In the genomic region with DNA sequence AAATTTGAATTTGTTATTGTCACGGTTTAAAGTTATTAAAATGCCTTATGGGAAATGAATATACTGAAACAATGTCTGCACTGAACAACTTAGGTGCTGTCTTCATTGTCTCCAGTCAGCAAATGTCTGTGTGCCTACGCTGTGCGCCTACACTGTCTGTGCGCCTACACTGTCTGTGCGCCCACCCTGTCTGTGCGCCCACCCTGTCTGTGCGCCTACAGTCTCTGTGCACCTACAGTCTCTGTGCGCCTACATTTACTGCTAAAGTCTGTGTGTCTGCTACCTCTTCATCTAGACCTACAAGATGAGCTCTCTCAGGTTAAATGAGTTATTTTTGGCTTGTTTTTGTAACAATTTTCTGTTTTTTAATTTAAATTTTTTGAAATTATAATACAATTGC, we compare ENCODE assay signal across 30 mouse cellular contexts.
A peak's percentile ranks its signal among the peaks of the same experiment; 100 is the strongest.
DNase-seq lines count a peak whose midpoint lies in the region; ATAC-seq and TF ChIP-seq lines count a peak whose summit lies in the region.
"Had no signal": no experiment of that assay in that cellular context is flagged by ENCODE, and none has a peak within 500 bp of the region (broad histone marks: within the 10 kb centered on the region; RNA-seq: fewer than 3 reads in every experiment).

No protein-coding gene starts in this region.

- H3K9me3 ChIP-seq in forebrain, embryonic 14.5 days (replicated peaks; ENCODE audit: control insufficient read depth, low read length): no peaks in the 10 kb centered on the region
- H3K9me3 ChIP-seq in forebrain, embryonic 12.5 days: no peaks in the 10 kb centered on the region
- H3K9me3 ChIP-seq in midbrain, embryonic 11.5 days (ENCODE audit: control insufficient read depth, low read length): no peaks in the 10 kb centered on the region
- no peaks in the 10 kb centered on the region for H3K9me3 ChIP-seq in midbrain, embryonic 10.5 days (replicated peaks)
- no peaks in the 10 kb centered on the region for H3K9me3 ChIP-seq in forebrain, postnatal 0 days (ENCODE audit: low read length)
- H3K9me3 ChIP-seq: embryonic facial prominence, embryonic 13.5 days; limb, embryonic 10.5 days; limb, embryonic 15.5 days; liver, embryonic 13.5 days; stomach, embryonic 15.5 days had no signal

- H3K4me3 ChIP-seq in forebrain, embryonic 14.5 days (ENCODE audit: low read depth, low read length): no peak overlapping the region
- H3K4me3 ChIP-seq in forebrain, embryonic 12.5 days (replicated peaks): no peak overlapping the region
- no peak overlapping the region for H3K4me3 ChIP-seq in midbrain, embryonic 11.5 days (ENCODE audit: low read depth, low read length)
- no peak overlapping the region for H3K4me3 ChIP-seq in midbrain, embryonic 10.5 days
- no peak overlapping the region for H3K4me3 ChIP-seq in forebrain, postnatal 0 days (ENCODE audit: low read depth, low read length)
- H3K4me3 ChIP-seq: embryonic facial prominence, embryonic 13.5 days; limb, embryonic 10.5 days; limb, embryonic 15.5 days; liver, embryonic 13.5 days; megakaryocyte, embryonic 14.5 days; stomach, embryonic 15.5 days had no signal

- 0 out of 2 replicates have a peak, but pooled peaks have one; percentile 34 for ATAC-seq in forebrain, embryonic 14.5 days
- ATAC-seq in forebrain, embryonic 12.5 days (ENCODE audit: low FRiP score): no peak
- 0 out of 2 replicates have a peak, but pooled peaks have one; percentile 54 for ATAC-seq in midbrain, embryonic 11.5 days (ENCODE audit: low FRiP score)
- peak; percentile 51; the same call in 1 of the 2 replicates for ATAC-seq in forebrain, postnatal 0 days
- ATAC-seq: intestine, postnatal 0 days; lung, postnatal 0 days had no signal

- H3K27me3 ChIP-seq in forebrain, embryonic 14.5 days (replicated peaks; ENCODE audit: control insufficient read depth, insufficient read depth, low read length): no peaks in the 10 kb centered on the region
- H3K27me3 ChIP-seq in forebrain, embryonic 12.5 days: no peaks in the 10 kb centered on the region
- no peaks in the 10 kb centered on the region for H3K27me3 ChIP-seq in midbrain, embryonic 11.5 days (ENCODE audit: control insufficient read depth, insufficient read depth, low read length)
- H3K27me3 ChIP-seq in midbrain, embryonic 10.5 days (ENCODE audit: low read depth, poor library complexity, severe bottlenecking): no peaks in the 10 kb centered on the region
- H3K27me3 ChIP-seq in forebrain, postnatal 0 days (ENCODE audit: insufficient read depth, low read length): no peaks in the 10 kb centered on the region
- H3K27me3 ChIP-seq: embryonic facial prominence, embryonic 13.5 days; limb, embryonic 15.5 days; liver, embryonic 13.5 days; megakaryocyte, embryonic 14.5 days; stomach, embryonic 15.5 days had no signal

- no peak for TF ChIP-seq CTCF in forebrain, postnatal 0 days (IDR thresholded peaks at IDR 0.05; ENCODE audit: low read depth)

- 0 out of 2 replicates have a peak, but pooled peaks cover 3% of the 10 kb centered on the region for H3K36me3 ChIP-seq in forebrain, embryonic 14.5 days (ENCODE audit: control insufficient read depth, insufficient read depth, low read length)
- H3K36me3 ChIP-seq in forebrain, embryonic 12.5 days (replicated peaks): no peaks in the 10 kb centered on the region
- no peaks in the 10 kb centered on the region for H3K36me3 ChIP-seq in midbrain, embryonic 11.5 days (ENCODE audit: control insufficient read depth, insufficient read depth, low read length)
- no peaks in the 10 kb centered on the region for H3K36me3 ChIP-seq in midbrain, embryonic 10.5 days
- peaks cover 13% of the 10 kb centered on the region for H3K36me3 ChIP-seq in forebrain, postnatal 0 days (ENCODE audit: insufficient read depth)
- H3K36me3 ChIP-seq: embryonic facial prominence, embryonic 13.5 days; limb, embryonic 10.5 days; limb, embryonic 15.5 days; liver, embryonic 13.5 days; stomach, embryonic 15.5 days had no signal

- no peaks in the 10 kb centered on the region; the same call in 1 of the 2 replicates for H3K4me1 ChIP-seq in forebrain, embryonic 14.5 days (ENCODE audit: control insufficient read depth, insufficient read depth, low read length)
- H3K4me1 ChIP-seq in forebrain, embryonic 12.5 days: no peaks in the 10 kb centered on the region
- no peaks in the 10 kb centered on the region for H3K4me1 ChIP-seq in midbrain, embryonic 11.5 days (ENCODE audit: control insufficient read depth, insufficient read depth, low read length)
- H3K4me1 ChIP-seq in midbrain, embryonic 10.5 days: no peaks in the 10 kb centered on the region
- H3K4me1 ChIP-seq in forebrain, postnatal 0 days (ENCODE audit: insufficient read depth): no peaks in the 10 kb centered on the region
- H3K4me1 ChIP-seq: embryonic facial prominence, embryonic 13.5 days; limb, embryonic 10.5 days; limb, embryonic 15.5 days; liver, embryonic 13.5 days; megakaryocyte, embryonic 14.5 days; stomach, embryonic 15.5 days had no signal

- WGBS in forebrain, embryonic 14.5 days: 97% methylated on average over 8 of the region's 8 CpGs
- WGBS in forebrain, embryonic 12.5 days: 96% methylated on average over 8 of the region's 8 CpGs
- WGBS in midbrain, embryonic 11.5 days: 94% methylated on average over 8 of the region's 8 CpGs
- WGBS in midbrain, embryonic 10.5 days: 97% methylated on average over 8 of the region's 8 CpGs
- WGBS in forebrain, postnatal 0 days: 98% methylated on average over 8 of the region's 8 CpGs

- DNase-seq in forebrain, embryonic 14.5 days (ENCODE audit: low spot score): no peak
- no peak for DNase-seq in midbrain, embryonic 11.5 days (ENCODE audit: low spot score, missing footprints)
- no peak for DNase-seq in midbrain, embryonic 10.5 days (ENCODE audit: low spot score)
- peak; percentile 34 for DNase-seq in ES-CJ7 (ENCODE audit: low read depth, low spot score)
- no peak for DNase-seq in forebrain, postnatal 0 days
- DNase-seq in gastrocnemius, postnatal 25 days: no peak
- no peak for DNase-seq in thymus, postnatal 4 days
- DNase-seq: adrenal gland, adult 2 months; adrenal gland, postnatal 36 days; cerebellum, adult 18-20 months; cerebellum, postnatal 10 days; gastrocnemius, postnatal 14 days; heart, adult 18-20 months; kidney, adult 9 months; kidney, postnatal 10 days; layer of hippocampus, adult 9-11 months; liver, embryonic 13.5 days; lung, adult 18-20 months; lung, postnatal 4 days; retina, postnatal 1 day; right cerebral cortex, postnatal 25 days had no signal

- no peak overlapping the region for H3K4me2 ChIP-seq in forebrain, embryonic 14.5 days (ENCODE audit: low read length)
- no peak overlapping the region for H3K4me2 ChIP-seq in forebrain, embryonic 12.5 days
- H3K4me2 ChIP-seq in midbrain, embryonic 11.5 days: no peak overlapping the region
- no peak overlapping the region for H3K4me2 ChIP-seq in forebrain, postnatal 0 days (ENCODE audit: low read depth)
- H3K4me2 ChIP-seq: embryonic facial prominence, embryonic 13.5 days; heart, embryonic 11.5 days; limb, embryonic 15.5 days; liver, embryonic 13.5 days; stomach, embryonic 15.5 days had no signal

- H3K9ac ChIP-seq in forebrain, embryonic 14.5 days (ENCODE audit: low read length): no peak overlapping the region
- H3K9ac ChIP-seq in forebrain, embryonic 12.5 days: no peak overlapping the region
- no peak overlapping the region for H3K9ac ChIP-seq in midbrain, embryonic 11.5 days (ENCODE audit: low read length)
- H3K9ac ChIP-seq in forebrain, postnatal 0 days: no peak overlapping the region
- H3K9ac ChIP-seq: embryonic facial prominence, embryonic 13.5 days; limb, embryonic 15.5 days; liver, embryonic 13.5 days; stomach, embryonic 15.5 days had no signal

- H3K27ac ChIP-seq in forebrain, embryonic 14.5 days (ENCODE audit: low read depth, low read length): no peak overlapping the region
- H3K27ac ChIP-seq in forebrain, embryonic 12.5 days: no peak overlapping the region
- no peak overlapping the region for H3K27ac ChIP-seq in midbrain, embryonic 11.5 days (ENCODE audit: low read depth, low read length)
- H3K27ac ChIP-seq in midbrain, embryonic 10.5 days (replicated peaks): no peak overlapping the region
- H3K27ac ChIP-seq in forebrain, postnatal 0 days (ENCODE audit: low read depth, low read length): no peak overlapping the region
- H3K27ac ChIP-seq: embryonic facial prominence, embryonic 13.5 days; limb, embryonic 10.5 days; limb, embryonic 15.5 days; liver, embryonic 13.5 days; stomach, embryonic 15.5 days had no signal
